Mouse (Mus musculus) layer of hippocampus, adult 9-11 months (tissue): ENCODE measurements at regions not wholly inside any gene's neighbourhood (a gene's known extent, or its start where the extent isn't known, plus 50 kb on each side); places are given as distances from the start of the nearest gene placed in this dataset.

ENCODE experiments used
- DNase-seq: peaks from one replicate; pipeline ENCODE4 v3.0.0; 2022

DNA sequence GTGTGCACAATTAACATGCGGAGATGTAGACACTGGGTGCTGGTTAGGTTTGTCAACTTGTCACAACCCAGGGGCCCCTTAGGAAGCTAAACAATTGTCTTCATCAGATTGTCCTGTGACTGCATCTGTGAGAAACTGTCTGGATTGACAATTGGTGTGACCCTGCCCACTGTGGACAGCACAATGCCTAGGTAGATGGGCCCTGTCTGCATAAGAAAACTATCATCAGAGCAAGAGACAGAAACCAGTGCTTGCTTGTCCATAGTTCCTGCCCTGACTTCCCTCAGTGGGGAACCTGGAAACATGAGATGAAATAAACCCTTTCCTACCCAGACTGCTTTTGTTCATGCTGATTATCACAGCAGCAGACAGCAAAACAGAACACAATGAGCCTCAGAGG lies 63.5 kb upstream of the Tyw5 start:
- no peak for DNase-seq

DNA sequence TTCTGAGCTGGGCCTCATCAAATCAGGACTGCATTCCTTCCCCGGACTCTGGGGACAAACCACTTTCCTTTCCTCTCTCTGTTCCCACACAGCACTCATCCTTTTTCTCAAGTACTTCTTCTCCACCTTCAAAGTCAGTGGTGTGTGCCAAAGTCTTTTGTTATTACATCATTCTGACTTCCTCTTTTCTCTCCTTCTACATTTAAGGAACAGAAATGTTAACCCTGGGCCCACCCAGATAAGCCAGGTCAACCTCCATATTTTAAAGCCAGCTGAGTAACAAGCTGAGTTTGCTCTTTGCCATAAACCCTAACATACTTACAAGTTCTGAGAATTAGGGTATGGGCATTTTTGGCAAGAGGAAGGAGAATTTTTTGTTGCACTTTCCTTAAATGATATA lies 65.3 kb upstream of the Tyw5 start:
- no peak for DNase-seq

DNA sequence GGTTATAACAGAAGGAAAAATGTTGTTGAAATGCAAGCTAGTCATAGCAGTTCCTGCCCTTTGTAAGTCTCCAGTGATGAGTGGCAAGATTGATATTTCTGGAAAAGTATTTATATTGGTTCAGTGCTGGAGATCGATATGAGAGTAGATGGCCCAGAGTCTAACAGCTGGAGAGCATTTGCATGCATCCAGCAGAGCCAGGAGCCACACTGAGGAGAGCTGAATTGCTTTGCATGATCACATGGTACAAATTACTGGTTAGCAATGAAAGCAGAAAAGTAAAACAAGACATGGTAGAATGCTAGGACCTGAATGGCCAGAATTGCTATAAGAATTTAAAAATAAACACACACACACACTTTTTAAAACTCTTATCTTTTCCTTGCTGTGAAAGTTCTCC lies 70.8 kb upstream of the Tyw5 start:
- DNase-seq, result no peak

GRCm38 (mm10) chr1:57478151-57478550 lies 71.2 kb upstream of the Tyw5 start:
- no peak for DNase-seq

DNA sequence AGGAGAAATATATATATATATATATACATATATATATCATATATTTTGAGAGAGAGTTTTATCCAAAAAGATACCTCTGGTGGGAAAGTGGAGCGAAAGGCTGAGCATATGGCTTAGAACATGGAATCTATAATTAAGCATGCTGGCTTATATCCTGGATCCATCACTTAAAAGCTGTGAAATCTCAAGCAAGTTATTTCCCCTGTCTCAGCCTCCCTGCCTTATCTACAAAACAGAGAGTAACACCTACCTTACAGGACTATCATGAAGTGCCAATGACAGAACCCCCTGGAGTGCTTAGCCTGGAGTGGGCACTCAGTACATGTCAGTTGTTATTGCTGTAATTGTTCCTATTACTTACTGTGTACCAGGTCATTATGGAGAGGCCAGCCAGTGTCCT lies 71.9 kb upstream of the Tyw5 start:
- no peak for DNase-seq

GRCm38 (mm10) chr1:57479566-57479965 lies 72.7 kb upstream of the Tyw5 start:
- DNase-seq, result no peak

DNA sequence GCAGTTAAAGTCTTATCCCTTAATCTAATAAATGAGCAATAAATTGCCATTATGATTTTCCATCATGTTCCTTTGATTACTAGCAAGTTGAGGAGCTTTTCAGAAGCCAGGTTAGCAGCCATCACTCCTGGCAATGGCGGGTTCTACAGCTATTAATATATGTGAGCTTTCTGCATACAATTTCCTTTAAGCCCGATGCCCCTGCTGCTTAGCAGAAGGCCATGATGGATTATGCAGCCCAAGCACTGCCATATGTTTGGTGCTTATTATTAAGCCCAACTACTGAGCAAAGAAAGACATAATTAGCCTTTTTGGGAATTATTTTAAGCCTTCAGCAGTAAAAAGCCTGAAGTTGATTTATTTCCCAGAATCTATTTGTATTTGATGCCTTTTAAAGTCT lies 82.3 kb upstream of the Tyw5 start:
- peak; percentile 18 for DNase-seq

DNA sequence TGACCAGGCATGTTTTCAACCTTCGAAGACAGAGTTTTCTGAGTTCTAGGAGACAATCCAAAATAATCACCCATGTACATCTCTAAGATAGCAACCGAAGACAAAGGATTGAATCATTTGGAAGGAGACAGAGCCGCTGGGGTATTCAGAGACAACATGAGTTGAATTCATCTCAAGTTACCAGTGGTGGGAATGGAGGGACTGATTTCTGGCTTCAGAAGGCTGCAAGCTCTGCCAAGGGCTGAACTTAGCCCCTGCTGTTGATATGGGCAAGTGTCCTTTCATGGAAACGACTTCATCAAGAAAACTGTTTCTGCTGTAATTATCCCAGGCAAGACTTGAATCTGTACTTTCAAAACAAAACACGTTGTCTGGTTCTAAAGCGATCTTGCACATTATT lies 82.7 kb upstream of the Tyw5 start:
- no peak for DNase-seq

GRCm38 (mm10) chr1:57490021-57490420 lies 83.1 kb upstream of the Tyw5 start:
- DNase-seq, result no peak

DNA sequence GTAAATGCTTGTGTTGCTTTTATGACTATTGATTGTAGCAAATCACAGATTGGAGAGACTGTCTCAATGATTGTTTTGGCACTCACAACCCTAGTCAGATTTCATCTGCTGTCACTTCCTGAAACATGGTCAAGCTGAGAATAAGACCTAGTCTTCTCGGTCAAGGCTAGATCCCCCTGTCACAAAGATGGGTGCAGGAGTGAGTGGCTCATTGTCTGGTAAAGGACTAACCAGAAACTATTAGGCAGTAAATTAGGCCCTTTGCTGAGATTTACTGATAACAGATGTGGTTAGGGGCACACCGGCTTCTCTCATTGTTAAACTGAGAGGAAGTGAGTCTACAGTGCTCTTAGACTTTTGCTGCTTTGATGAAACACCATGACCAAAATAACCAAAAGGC lies 85.8 kb upstream of the Tyw5 start:
- DNase-seq, result no peak

DNA sequence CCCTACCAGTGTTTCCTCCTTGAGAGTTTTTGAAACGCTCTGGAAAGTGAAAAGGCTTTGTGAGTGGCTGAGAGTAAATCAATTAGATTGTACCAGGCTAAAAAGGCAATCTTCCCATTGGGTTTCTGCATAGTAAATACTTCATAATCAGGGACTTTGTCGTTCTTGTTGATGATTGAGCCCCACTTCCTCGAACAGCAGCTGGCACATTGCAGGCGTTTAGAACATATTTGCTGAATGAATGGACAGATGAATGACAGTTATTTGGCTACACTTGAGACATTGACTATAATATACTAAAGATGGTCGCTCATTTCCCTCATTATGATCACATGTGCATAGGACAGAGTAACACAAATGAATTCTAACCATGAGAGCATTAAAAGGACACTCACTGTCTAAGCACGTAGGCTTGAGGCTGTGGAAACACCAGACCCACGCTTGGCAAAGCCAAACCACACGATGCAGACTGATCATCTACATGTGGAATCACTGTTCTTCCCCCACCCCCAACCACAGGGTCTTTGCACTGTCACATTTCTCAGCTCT lies 90.7 kb upstream of the Tyw5 start:
- DNase-seq, result peak; percentile 16

- DNase-seq, result peak; percentile 59
Observed at GRCm38 (mm10) chr1:57510359-57511120, 103.6 kb upstream of the Tyw5 start.

DNA sequence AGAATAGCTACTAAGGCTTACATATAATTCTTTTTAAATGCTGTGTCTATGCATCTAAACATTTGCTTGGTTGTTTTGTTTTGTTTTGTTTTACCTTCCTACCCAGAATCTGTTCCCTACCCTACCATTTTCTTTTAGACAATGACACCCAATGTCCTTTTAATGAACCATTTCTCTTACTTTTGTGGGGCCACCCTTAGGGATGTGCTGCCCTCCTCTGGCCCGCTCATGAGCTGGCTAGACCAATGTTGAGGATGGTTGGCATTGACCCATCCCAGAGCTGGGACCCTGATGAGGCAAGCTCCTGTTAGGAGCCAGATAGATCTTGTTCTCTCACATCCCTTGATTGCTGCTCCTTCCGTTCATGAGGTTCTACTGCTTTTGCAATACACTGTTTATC lies 105.0 kb upstream of the Tyw5 start:
- no peak for DNase-seq

DNA sequence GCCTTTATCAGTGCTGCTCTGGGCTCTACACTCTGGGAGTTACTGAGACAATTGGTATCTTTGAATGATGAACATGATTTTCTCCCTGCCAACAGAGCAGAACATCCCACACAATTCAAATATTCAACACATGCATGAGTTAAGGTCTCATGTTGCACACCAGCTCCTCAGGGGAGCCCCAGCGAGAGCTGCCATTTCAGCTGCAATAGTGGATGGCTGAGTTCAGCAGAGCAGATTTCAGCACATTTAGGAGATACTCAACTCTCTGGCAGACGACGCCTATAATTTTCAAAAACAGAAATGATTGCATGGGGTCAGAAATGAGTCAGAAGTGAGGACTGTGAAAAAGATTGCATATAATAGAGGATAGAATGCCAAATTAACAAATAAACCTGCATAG lies 105.6 kb upstream of the Tyw5 start:
- peak; percentile 16 for DNase-seq

GRCm38 (mm10) chr1:57525965-57526364 lies 119.1 kb upstream of the Tyw5 start:
- DNase-seq, result no peak

DNA sequence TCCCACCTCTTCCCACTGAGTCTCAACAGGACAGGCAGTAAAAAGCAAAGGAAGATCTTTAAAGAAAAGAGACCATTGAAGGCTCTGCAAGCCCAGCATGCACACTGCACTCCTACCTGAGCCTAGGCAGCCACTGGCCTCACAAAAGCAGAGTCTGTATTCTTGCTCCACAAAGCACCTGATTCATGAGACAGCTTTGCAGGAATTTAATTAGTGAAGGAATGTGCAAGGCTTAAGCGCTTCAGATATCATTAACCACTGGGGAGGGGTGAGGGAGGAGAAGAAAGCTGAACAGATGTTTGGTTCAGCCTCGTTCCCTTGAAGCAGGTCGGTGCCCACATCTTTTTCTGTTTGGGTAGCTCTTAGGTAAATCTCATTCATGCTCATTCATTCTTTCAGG lies 121.8 kb upstream of the Tyw5 start:
- DNase-seq, result no peak

DNA sequence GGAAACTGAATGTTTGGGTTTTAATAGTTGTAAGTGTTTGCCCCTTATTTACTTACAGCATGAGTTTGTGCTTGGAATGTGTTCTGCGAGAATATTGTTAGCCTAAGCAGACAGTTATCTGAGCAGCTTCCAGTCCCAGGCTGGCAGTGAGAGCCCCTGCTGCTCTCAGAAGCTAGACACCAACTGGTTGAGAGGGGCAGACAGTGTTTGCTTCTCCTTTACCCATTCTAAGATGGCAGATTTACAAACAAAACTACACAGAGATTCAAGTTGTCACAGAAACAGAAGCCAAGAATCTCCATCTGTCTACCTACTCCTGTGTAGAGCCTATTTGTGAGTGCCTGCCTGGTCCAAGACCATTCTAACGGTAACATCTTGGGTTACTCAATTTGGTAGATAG lies 122.4 kb upstream of the Tyw5 start:
- DNase-seq, result peak; percentile 4

DNA sequence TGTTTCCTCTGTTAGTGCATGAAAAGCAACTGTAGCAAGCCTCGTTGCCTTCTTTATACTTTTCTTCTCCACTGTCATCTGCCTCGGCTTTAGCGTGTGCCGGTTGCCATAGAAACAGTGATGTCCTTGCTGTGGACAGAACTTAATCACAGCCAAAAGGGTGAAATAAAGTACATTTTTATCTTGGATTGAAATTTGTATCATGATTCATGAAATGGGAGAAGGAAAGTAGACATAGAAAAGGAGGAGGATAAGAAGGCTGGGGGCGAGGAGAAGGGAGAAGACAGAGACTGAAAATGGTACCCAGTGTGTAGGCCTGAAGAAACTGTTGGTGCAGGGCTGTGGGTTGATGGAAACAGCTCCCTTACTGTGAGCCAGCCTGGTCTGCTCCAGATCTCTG lies 130.5 kb upstream of the Tyw5 start:
- DNase-seq, result peak; percentile 5

- no peak for DNase-seq
Observed at GRCm38 (mm10) chr1:57544684-57545083, 137.8 kb upstream of the Tyw5 start.

GRCm38 (mm10) chr1:57545792-57546685 lies 139.1 kb upstream of the Tyw5 start:
- no peak for DNase-seq

DNA sequence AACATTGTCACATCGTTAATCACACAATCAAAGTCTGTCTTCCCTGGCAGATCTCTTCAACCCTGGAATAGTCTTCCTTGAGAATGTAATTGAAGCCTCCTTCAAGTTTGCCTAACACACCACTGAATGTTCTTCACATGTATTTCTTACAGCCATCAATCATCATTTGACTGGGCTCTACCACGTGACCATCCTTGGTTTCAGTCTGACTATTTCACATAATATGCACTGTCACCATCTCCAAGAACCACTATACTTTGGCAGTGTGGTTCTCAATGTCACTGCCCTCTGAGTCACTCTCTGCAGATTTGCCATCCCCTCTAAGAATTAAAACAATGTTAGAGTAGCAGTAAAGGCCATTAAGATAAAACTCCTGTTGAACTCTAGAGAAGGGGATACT lies 154.6 kb upstream of the Tyw5 start:
- no peak for DNase-seq

GRCm38 (mm10) chr1:57564676-57565075 lies 157.8 kb upstream of the Tyw5 start:
- DNase-seq, result no peak

GRCm38 (mm10) chr1:57572097-57572496 lies 165.2 kb upstream of the Tyw5 start:
- DNase-seq, result no peak

DNA sequence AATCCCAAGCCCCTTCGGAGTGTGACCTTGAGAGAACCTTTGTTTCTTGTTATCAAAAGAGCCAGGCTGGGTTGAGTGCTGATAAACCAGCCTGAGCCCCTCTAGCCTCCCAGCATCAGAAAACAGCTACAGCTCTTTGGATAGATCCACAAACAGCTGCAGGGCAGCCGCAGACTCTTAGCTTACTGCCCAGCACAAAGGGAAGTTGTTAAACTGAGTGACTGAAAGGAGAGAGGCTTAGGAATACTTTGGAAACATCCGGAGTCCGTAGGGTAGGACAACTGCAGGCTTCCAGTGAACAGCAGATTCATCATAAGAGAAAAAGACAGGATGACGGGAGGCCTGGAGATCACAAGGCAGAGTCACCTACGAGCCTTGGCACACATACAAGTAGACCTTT lies 166.9 kb upstream of the Tyw5 start:
- no peak for DNase-seq
